Mouse (Mus musculus) embryonic facial prominence, embryonic 15.5 days (tissue): ENCODE measurements at regions not wholly inside any gene's neighbourhood (a gene's known extent, or its start where the extent isn't known, plus 50 kb on each side); places are given as distances from the start of the nearest gene placed in this dataset.

ENCODE experiments used
- ATAC-seq: fragments of 200-750 bp; cut with Nextera tagmentation; 2 replicates; pipeline ENCODE4 v1.8.0; 2017; ENCODE audit warnings: low read depth, moderate TSS enrichment; ENCODE audit not compliant: insufficient number of reproducible peaks, low FRiP score, low TSS enrichment
- H3K27ac ChIP-seq: fragments of 300-500 bp; sonication (generic); replicated peaks from 2 replicates; pipeline ENCODE4 v1.5.1; 2015; ENCODE audit warnings: mild to moderate bottlenecking, inconsistent platforms
- H3K27me3 ChIP-seq: fragments of 300-500 bp; sonication (generic); 2 replicates; pipeline ENCODE4 v1.6.1; 2015; ENCODE audit warnings: inconsistent platforms
- H3K36me3 ChIP-seq: fragments of 300-500 bp; sonication (generic); 2 replicates; pipeline ENCODE4 v1.6.1; 2015; ENCODE audit warnings: mild to moderate bottlenecking, inconsistent platforms
- H3K4me1 ChIP-seq: fragments of 300-500 bp; sonication (generic); 2 replicates; pipeline ENCODE4 v1.6.1; 2015; ENCODE audit warnings: inconsistent platforms
- H3K4me2 ChIP-seq: fragments of 300-500 bp; sonication (generic); replicated peaks from 2 replicates; pipeline ENCODE4 v1.6.1; 2015; ENCODE audit warnings: mild to moderate bottlenecking, inconsistent platforms
- H3K4me3 ChIP-seq: fragments of 300-500 bp; sonication (generic); replicated peaks from 2 replicates; pipeline ENCODE4 v1.5.1; 2015; ENCODE audit warnings: mild to moderate bottlenecking, inconsistent platforms
- H3K9ac ChIP-seq: fragments of 300-500 bp; sonication (generic); 2 replicates; pipeline ENCODE4 v1.6.1; 2015; ENCODE audit warnings: inconsistent platforms
- H3K9me3 ChIP-seq: fragments of 300-500 bp; sonication (generic); replicated peaks from 2 replicates; pipeline ENCODE4 v1.6.1; 2016; ENCODE audit warnings: inconsistent platforms
- WGBS: fragments of 180-500 bp; shearing (Covaris S2); methylation state at CpG from one replicate; pipeline ENCODE4 v1.1.7; 2015; 5-methylcytosine and 5-hydroxymethylcytosine counted together

DNA sequence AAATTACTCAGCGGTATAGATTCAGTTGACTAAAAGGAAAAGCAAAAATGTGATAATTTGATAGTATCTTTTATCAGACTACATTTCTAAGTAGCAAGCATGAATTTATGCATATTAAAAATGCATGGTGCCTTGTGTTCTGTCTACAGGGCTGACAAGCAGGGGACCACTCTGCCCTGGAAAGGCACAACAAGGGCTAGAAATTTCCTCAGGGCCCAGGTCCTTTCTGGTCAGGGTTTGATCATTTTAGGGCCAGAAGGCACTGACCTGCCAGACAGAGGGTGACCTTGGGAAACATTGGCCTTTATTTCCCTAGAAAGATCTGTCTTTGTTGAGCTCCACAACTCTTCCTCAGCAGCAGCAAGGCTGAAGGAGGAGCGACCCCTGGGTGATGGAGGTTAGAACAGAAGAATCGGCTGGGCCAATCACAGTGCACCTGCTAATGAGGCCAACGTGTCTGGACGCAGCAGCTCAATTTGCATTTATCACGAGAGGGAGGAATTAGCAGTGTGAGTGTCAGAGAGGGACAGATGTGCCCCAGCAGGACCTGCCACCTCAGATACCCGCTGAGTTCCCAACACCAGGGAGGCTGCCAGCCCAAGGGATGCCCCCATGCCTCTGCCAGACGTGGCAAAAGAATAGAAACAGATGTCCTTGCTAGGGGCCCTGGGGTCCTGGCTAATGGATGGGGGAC lies 297.0 kb upstream of the Pou3f3 start:
- WGBS, result 35% methylated on average over 8 of the region's 8 CpGs
- no peak overlapping the region for H3K27ac ChIP-seq
- H3K9me3 ChIP-seq, result no peaks in the 10 kb centered on the region

DNA sequence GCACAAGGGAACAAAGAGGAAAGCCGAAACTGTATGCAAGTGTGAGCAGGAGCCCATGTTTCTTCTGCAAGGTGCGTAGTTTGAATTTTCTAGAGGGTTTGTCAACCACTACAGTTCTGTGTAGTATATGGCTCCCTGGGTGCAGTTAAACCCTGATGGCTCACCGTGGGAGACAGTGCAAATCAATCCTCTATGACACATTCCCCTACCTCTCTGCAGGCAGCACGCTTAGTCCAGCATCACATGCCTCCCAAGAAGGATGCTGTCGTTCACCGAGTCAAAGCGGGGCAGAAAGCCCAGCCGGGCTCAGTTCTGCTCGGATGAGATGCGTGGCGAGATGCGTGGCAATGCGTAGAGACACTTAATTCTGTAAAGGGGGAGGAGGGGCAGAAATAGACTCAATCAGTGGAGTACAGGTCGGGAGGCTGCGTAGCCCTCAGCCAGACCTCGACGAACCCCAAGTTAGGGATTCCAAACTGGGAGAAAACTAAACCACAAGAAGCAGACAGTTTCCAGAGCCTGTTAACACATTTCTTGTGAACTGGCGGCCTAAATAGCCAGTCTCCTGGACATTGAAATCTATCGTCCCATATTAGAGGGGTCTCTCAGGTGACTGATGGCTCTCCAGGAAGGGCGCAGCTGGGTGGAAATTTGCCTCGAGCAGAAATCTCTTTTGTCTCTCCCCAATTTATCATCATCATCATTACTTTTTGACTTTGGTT lies 279.6 kb upstream of the Pou3f3 start:
- Histone ChIP-seq H3K4me1 (0 out of 2 replicates have a peak, but pooled peaks cover 3% of the 10 kb centered on the region), H3K9me3 (no peaks in the 10 kb centered on the region), H3K36me3 (no peaks in the 10 kb centered on the region), H3K27me3 (peaks cover 4% of the 10 kb centered on the region; the same call in 1 of the 2 replicates), H3K27ac (no peak overlapping the region), H3K9ac (no peak overlapping the region), H3K4me2 (no peak overlapping the region), H3K4me3 (no peak overlapping the region)
- no peak for ATAC-seq
- WGBS, result 75% methylated on average over 21 of the region's 21 CpGs

More for the DNA sequence above, 297.0 kb upstream of the Pou3f3 start:
- H3K4me3 ChIP-seq, result no peak overlapping the region
- no peaks in the 10 kb centered on the region for H3K27me3 ChIP-seq
- H3K4me2 ChIP-seq, result no peak overlapping the region
- H3K36me3 ChIP-seq, result no peaks in the 10 kb centered on the region
- no peak overlapping the region for H3K9ac ChIP-seq
- no peaks in the 10 kb centered on the region for H3K4me1 ChIP-seq
- ATAC-seq, result peak; percentile 19; the same call in 1 of the 2 replicates

DNA sequence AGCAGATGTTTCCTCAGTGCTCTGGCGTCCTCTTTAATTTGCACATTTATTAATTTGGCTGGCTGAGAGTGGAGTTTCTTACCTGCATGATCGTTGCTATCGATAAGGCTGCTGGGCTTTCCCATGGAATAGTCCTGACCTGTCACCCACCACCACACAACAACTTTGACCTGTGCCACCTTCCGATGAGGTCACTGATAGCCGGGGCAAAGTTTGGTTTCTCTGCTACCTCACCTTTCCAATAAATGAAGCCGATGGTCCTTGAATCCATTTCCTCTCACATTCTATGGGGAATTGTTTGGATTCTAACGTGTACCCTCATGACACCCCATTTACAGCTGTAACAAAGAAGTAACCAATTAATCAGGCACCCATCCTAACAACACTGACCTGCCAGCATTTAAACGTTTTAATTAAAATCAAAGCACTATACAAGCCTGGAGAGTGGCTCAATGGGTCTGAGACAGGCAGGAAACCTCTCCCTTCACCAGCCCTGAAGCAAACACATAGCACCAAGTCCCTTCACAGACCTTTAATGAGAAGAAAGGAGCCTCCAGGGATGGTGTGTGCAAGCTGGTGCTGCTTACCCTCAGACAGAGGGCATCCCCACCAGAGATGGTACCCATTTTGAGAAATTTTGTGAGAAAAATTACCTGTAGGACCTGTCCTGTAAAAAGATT lies 278.9 kb upstream of the Pou3f3 start:
- WGBS, result 72% methylated on average over 8 of the region's 8 CpGs

DNA sequence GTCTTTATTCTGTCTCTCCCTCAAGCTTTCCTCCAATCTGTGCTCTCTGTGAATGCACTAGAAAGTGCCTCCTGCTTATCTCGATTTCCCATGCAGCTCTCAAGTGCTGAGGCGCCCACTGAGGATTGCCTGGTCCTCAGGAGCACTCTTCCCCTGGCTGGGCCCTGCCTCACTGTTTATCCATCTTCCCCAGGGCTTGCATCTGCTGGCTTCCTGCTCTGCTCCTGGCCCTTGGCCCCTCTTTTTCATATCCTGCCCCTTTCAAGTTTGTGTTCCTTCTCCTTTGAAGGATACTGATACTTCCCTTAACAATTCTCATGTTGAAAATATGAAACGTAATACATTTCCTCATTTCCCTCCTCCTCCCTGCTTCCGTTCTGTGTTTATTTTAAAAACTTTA lies 277.8 kb upstream of the Pou3f3 start:
- WGBS, result 47% methylated on average over 4 of the region's 4 CpGs

More for the DNA sequence above, 278.9 kb upstream of the Pou3f3 start:
- Histone ChIP-seq H3K4me2 (no peak overlapping the region), H3K4me1 (0 out of 2 replicates have a peak, but pooled peaks cover 3% of the 10 kb centered on the region), H3K27ac (no peak overlapping the region), H3K36me3 (no peaks in the 10 kb centered on the region), H3K9me3 (no peaks in the 10 kb centered on the region), H3K27me3 (peaks cover 4% of the 10 kb centered on the region; the same call in 1 of the 2 replicates), H3K9ac (no peak overlapping the region), H3K4me3 (no peak overlapping the region)
- ATAC-seq, result no peak

DNA sequence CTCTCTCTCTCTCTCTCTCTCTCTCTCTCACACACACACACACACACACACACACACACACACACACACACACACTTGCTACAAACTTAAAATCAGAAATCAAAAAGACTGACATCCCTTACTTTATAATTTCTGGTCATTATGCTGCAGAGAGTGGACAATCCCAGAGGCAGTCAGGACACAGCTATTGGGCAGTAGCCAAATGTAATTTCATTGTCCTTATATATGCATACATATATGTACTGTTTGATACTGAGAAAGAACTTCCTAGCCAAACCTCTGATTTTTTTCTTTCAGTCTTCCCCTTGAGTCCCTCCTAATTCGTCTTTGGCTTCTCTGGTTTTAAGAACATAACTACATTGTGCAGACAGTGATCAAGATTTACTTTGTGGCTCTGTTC lies 277.3 kb upstream of the Pou3f3 start:
- 40% methylated on average over 1 of the region's 1 CpGs for WGBS
- ATAC-seq, result no peak
- Histone ChIP-seq H3K9me3 (no peaks in the 10 kb centered on the region), H3K27me3 (peaks cover 4% of the 10 kb centered on the region; the same call in 1 of the 2 replicates), H3K9ac (no peak overlapping the region), H3K4me1 (0 out of 2 replicates have a peak, but pooled peaks cover 3% of the 10 kb centered on the region), H3K4me2 (no peak overlapping the region), H3K4me3 (no peak overlapping the region), H3K36me3 (no peaks in the 10 kb centered on the region), H3K27ac (no peak overlapping the region)

More for the DNA sequence above, 277.8 kb upstream of the Pou3f3 start:
- no peaks in the 10 kb centered on the region for H3K36me3 ChIP-seq
- H3K9me3 ChIP-seq, result no peaks in the 10 kb centered on the region
- H3K4me2 ChIP-seq, result no peak overlapping the region
- H3K9ac ChIP-seq, result no peak overlapping the region
- H3K27ac ChIP-seq, result no peak overlapping the region
- ATAC-seq, result no peak
- peaks cover 4% of the 10 kb centered on the region; the same call in 1 of the 2 replicates for H3K27me3 ChIP-seq
- H3K4me1 ChIP-seq, result 0 out of 2 replicates have a peak, but pooled peaks cover 3% of the 10 kb centered on the region
- no peak overlapping the region for H3K4me3 ChIP-seq

DNA sequence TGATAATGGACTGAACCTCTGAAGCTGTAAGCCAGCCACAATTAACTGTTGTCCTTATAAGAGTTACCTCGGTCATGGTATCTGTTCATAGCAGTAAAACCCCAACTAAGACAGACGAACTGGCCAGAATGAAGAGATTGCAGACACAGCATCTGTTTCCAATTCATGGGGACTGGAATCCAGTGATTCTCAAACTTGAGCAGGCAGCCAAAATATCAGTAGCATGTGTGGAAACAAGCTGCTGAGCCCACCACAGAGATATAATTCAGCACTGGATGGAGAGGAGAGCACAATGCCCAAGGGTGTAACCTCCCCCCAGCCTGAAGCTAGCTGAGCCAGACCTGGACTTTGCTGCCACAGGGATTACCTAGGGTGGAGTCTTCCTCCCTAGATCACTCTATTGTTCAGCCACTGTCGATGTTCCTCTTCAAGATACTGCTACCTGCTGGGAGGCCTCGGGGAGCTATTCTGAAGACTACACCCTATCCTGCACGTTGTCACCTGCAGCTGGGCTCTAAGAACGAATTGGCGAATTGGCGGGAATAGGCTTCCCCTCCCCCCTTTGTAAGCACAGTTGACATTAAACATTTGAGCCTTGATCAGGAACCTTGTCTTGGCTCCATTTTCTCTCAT lies 259.1 kb upstream of the Pou3f3 start:
- Histone ChIP-seq H3K4me1 (0 out of 2 replicates have a peak, but pooled peaks cover 5% of the 10 kb centered on the region), H3K27me3 (no peaks in the 10 kb centered on the region), H3K27ac (no peak overlapping the region), H3K4me2 (no peak overlapping the region), H3K9ac (no peak overlapping the region), H3K36me3 (no peaks in the 10 kb centered on the region), H3K4me3 (no peak overlapping the region), H3K9me3 (no peaks in the 10 kb centered on the region)
- no peak for ATAC-seq
- WGBS, result 41% methylated on average over 8 of the region's 8 CpGs

DNA sequence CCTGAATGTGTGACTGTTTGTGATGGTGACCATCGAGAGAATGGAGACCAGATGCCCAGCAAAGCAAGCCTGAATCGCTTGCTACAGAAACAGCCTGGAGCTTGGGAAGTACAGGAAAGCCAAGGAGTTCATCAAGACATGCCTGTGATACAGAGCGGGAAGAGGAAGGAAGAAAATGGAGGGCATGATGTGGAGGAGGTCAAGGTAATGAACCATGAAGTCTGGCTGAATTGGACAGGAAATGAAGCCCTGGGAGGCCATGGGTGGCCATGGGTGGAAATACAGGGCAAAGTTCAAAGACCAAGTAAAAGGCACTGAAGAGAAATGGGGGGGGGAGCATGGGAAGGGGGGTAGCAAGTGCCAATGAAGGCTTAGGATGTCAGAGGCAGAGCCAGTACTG lies 227.2 kb upstream of the Pou3f3 start:
- Histone ChIP-seq H3K4me2 (no peak overlapping the region), H3K36me3 (no peaks in the 10 kb centered on the region), H3K27me3 (no peaks in the 10 kb centered on the region), H3K4me3 (no peak overlapping the region), H3K4me1 (no peaks in the 10 kb centered on the region), H3K9me3 (no peaks in the 10 kb centered on the region), H3K9ac (no peak overlapping the region), H3K27ac (no peak overlapping the region)
- ATAC-seq, result no peak
- 61% methylated on average over 3 of the region's 3 CpGs for WGBS

DNA sequence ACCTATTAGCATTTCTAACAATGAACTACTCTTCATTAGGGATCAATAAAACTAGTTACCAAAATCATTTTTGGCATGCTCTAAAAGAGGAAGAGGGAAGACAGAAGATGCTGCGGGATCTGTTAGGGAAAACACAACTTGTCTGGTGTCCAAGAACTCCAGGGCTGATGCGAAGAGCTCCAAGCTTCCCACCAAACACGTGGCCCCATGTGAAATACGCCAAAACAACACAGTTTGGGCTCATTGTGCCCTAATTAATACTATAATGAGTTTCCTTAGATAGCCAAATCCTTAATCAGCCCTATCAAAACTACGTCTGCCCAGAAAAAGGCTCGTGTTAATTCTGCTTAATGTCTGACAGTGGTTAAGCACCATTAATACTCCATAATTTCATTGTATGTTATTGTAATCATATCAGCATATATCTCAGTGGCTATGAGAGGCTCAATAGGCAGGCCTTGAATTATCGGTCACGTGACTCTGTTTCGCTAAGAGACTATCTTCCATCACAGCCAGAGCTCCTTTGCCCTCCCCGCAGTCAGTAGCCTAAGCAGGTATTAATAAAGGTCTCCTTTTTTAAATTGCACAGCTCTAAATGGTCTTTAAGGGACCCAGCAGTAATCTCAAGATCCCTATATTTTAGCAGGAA lies 223.6 kb upstream of the Pou3f3 start:
- no peak overlapping the region for H3K4me2 ChIP-seq
- no peaks in the 10 kb centered on the region for H3K36me3 ChIP-seq
- WGBS, result 85% methylated on average over 10 of the region's 10 CpGs
- no peaks in the 10 kb centered on the region for H3K27me3 ChIP-seq
- no peaks in the 10 kb centered on the region for H3K9me3 ChIP-seq
- no peak overlapping the region for H3K27ac ChIP-seq
- no peak overlapping the region for H3K9ac ChIP-seq
- no peak for ATAC-seq
- no peak overlapping the region for H3K4me3 ChIP-seq
- H3K4me1 ChIP-seq, result no peaks in the 10 kb centered on the region

DNA sequence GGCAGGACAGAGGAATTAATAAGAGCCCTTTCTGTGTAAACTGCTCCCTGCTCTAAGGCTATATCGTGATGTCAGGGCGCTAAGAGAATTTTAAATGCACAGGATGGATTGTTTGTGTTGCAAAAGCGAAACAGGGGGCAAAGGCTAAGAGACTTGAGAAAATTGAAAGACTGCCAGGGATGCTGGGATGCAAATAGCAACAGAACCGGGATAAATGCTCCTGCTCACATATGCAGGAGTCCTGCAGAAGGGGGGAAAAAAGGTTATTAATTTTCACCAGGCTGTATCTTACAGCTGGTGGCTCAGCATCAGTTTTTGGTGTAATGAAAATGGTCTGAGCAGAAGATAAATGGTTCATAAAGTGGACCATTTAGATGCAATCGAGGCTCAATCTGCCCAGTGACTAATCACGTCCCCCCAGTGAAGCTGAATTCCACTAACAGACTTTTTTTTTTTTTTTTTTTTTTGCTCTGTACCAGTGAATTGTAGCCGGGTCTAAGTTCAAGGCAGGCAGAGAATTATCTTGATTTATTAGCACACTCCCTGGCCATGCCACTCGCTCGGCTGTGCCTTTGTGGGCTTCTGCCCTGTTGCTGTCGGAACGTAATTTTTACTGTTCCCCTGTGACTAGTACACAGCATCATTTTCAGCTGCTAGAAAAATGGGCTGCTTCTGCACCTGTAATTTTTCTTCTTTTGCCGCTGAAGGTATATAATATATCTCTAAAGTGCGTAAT lies 222.9 kb upstream of the Pou3f3 start:
- ATAC-seq, result no peak

DNA sequence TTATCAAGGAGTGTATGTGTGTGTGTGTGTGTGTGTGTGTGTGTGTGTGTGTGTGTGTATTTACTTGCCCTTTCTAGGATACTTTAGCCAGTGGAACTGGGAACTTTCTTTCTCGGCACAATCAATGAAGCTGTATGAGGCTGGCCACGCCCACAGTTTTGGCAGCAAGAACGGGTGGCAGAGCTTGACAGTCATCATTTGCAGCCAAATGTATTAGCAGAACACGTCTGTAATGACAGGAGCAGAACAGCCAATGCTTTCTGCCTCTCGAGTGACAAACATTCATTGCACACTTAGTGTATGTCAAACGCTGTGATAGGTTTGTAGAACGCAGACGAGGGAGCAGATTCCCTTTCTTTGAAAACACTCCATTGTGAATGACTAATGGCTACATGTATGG lies 221.4 kb upstream of the Pou3f3 start:
- Histone ChIP-seq H3K27me3 (no peaks in the 10 kb centered on the region), H3K4me1 (no peaks in the 10 kb centered on the region), H3K27ac (no peak overlapping the region), H3K36me3 (no peaks in the 10 kb centered on the region), H3K4me2 (no peak overlapping the region), H3K4me3 (no peak overlapping the region), H3K9me3 (no peaks in the 10 kb centered on the region), H3K9ac (no peak overlapping the region)
- 71% methylated on average over 8 of the region's 8 CpGs for WGBS
- ATAC-seq, result no peak

More for the DNA sequence above, 222.9 kb upstream of the Pou3f3 start:
- Histone ChIP-seq H3K4me3 (no peak overlapping the region), H3K4me2 (no peak overlapping the region), H3K9ac (no peak overlapping the region), H3K27ac (no peak overlapping the region), H3K4me1 (no peaks in the 10 kb centered on the region), H3K9me3 (no peaks in the 10 kb centered on the region), H3K36me3 (no peaks in the 10 kb centered on the region), H3K27me3 (no peaks in the 10 kb centered on the region)
- WGBS, result 70% methylated on average over 13 of the region's 13 CpGs
